Mouse (Mus musculus) G1E (cell line): ENCODE data around the gene Gstt3.

Source experiments
- CTCF ChIP-seq: IDR thresholded peaks from 2 replicates; pipeline ENCODE4 v1.5.1; 2012; ENCODE audit warnings: low read depth, low read length, inconsistent platforms, mixed read lengths
- GATA1 ChIP-seq: IDR thresholded peaks from 2 replicates; pipeline ENCODE4 v1.6.1; 2012; ENCODE audit warnings: borderline replicate concordance, low read length, inconsistent platforms, mixed read lengths
- POLR2AphosphoS5 ChIP-seq: IDR thresholded peaks from 2 replicates; pipeline ENCODE4 v1.6.1; 2012; ENCODE audit warnings: low read depth, low read length, inconsistent platforms; ENCODE audit not compliant: insufficient replicate concordance

DNA sequence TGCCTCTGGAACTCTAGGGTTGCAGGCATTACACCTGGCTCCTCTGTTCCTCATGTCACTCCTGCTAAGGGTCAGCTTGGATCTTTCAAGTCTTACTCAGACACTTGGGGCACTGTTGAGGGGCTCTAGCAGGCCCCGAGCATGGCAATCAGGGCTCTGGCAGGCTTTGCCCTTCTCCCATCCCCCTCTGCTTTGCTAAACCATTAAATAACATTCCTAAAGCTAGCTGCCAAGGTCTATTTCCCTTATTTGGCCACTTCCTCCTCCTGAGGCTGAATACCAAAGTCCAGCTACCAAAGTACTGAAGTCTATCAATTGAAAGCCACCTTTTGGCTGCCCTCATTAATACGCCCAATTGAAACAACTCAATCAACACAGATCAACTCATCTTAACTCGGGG, 13.7 kb upstream of the Gstt3 start:
- TF ChIP-seq CTCF (no peak), GATA1 (no peak), POLR2AphosphoS5 (no peak)
